Mouse (Mus musculus) E14TG2a.4 (cell line): Measurements from ENCODE around the gene Btnl10.

Source experiments
- CTCF ChIP-seq: conservative IDR thresholded peaks from 2 replicates; pipeline ENCODE4 v1.5.1; 2014; ENCODE audit warnings: low read length
- POU5F1 ChIP-seq: IDR thresholded peaks from 2 replicates; pipeline ENCODE4 v1.6.1; 2014; ENCODE audit warnings: low read length, borderline replicate concordance

GRCm38 (mm10) chr11:58917745-58918366 lies at the start of gene Btnl10:
- TF ChIP-seq CTCF (no peak), POU5F1 (no peak)
